Mouse (Mus musculus): Measurements from ENCODE around the gene Mast4. TPM values are rescaled to one million over a fixed set of nuclear protein-coding genes. Genes with fewer than 3 reads are reported as not detected.

Gene Mast4
- total RNA-seq, 4 experiments from 2014 or later: 50.1 to 60.0 (median 54.7) TPM

DNA sequence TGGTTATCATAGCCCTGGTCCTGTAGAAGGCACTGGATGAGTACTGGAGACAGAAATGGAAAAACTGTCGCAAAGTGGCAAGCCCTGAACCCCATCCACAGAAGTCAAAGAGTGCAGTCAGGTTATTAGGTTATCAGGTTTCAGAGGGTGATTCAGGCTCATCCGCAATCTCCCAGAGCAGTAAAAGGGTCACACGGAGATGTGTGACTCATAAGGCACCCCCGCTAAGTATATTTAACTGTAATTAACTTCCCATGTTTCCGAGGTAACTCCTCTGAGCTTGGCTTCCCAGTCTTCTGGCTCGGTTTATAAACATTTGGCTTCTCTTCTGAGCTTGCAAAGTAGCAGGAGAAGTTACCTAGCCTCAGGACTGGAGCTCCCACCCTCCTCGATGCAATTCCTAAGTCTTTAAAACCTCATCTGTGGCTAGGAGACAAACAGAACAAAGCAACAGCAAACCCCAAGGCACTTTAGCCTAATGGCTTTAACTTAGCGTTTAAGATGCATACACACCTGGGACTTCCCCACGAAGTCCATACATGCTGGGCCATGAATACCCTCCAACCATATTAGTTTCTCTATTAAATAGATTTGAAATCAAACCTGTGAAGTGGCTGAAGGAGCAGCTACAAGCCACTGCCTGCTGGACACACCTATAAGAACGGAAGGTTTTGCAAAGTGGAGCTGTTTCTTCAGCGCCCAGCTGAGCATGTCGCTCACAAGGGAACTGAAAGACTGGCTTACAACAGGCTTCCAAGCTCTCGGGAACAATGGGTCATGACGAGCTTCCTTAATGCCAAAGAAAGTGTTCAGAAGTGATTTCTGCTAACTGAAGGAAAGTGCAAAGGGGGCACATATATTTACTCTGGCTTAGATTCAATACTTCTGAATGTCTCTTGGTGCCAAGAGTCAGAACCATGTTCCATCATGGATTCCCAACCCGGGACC, 439.7 kb downstream of the Mast4 start:
- no peak for DNase-seq (ENCODE audit: low spot score in 2 of 2)

DNA sequence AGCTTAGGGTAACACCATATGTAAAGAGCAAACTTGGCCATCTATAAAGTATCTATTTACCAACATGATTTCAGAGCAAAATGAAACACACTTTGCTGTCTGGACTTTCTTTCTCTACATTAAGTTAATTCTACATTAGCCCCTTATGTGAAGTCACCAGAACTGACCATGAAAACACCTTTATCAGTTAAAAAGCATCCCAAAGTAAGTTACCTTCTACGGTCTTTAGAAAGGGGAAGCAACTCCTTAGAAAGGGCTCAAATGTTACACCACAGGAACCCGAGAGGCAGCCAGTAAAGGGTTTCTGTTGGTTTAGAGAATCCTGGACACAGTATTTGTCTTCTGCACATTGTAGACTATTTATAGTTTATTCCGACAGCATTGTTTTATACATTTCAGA, 441.5 kb downstream of the Mast4 start:
- DNase-seq (ENCODE audit: low spot score in 2 of 2): no peak

DNA sequence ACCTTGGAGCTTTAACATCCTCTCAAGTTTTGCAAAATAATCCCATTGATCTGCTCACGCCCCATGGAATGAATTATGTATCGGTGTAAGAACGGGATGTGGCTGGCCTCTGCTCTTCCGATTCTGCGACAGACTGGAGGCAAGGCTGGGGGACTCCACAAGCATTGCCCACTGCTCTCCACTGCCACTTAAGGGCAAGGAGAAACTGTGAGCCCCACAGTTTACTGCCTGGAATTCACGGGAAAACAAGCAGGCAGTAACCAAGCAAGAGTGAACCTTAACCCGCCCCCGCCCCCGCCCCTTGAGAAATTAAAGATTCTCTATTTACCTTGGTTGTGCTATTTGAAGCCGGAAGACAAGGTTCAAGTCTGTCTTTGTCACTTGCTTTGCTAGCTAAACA, 444.3 kb downstream of the Mast4 start:
- no peak for DNase-seq (ENCODE audit: low spot score in 2 of 2)

DNA sequence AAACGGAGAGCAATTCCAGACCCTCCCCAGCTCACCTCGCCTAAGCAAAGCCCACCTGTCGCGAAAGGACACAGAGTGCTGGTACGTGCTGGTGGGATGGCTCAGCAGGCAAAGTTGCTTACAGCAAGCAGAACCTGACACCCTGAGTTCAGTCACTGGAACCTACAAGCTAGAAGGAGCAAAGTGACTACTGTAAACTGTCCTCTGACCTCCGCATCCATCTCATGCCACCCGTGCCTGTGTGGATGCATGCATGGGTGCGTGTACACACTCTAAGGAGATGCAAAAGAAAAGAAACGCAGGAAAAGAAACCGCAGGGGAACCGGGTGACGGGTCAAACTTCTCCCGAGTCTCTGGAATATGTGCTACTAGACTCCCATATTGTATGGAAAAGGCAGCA, 444.8 kb downstream of the Mast4 start:
- DNase-seq (ENCODE audit: low spot score in 2 of 2): no peak

DNA sequence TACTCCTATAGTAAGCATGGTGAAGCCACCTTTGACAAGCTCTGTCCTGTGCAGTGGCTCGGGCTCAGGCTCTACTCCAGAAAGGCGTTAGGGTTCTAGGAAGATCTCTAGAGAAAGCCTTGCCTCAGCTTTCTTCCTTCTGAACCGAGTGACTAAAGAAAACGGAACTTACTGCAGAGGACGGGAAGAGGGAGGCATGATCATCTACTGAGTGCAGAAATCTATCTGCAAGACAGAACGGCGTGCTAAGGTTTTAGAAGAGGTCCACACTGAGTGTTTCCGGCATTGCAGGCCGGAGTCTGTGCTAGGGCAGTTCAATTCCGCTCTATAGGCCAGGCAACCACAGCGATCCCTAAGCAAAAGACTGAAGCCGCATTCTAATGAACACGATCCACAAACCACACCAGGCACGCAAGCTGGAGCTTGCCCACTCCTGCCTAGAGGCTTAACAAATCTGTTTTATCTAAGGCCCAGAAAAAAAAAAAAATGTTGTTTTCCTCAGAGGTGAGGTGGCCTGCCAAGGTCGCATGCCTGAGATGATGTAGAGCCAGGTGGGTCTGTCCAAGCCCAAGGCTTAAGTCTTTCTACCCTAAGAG, 445.3 kb downstream of the Mast4 start:
- no peak for DNase-seq (ENCODE audit: low spot score in 2 of 2)

DNA sequence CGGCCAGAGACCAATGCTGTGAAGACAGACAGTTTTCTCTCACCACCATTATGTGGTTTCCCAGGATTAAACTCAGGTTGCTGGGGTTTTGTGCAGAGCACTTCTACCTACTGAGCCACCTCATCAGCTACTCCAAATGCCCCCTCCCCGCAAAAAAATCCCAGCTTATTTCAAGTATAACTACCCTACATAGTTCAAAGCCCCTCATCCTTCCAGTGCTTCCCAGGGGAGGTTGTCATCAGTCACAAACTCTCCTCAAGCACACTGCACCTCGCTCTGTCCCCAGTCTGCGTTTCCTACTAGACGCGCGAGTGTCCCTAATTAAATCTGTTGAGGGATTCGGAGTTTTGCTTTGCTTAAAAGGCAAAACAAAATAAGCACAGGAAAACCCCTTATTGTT, 446.1 kb downstream of the Mast4 start:
- no peak for DNase-seq (ENCODE audit: low spot score in 2 of 2)

DNA sequence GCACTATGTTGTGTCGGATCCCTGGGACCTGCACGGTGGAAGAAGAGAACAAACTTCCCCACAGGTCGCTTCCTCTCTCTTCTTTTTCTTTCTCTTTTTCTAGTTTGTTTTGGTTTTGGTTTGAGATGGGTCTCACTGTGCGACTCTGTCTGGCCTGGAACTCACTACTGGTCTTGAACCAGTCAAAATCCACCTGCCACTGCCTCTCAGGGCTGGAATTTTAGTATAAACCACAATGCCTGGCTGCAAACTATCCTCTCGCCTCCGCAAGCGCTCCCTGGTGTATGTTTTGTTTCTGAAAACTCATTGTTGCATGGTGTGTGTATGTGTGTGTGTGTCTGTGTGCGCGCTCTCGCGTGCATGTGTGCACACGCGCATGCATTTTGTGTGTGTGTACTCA, 446.8 kb downstream of the Mast4 start:
- no peak for DNase-seq (ENCODE audit: low spot score in 2 of 2)

DNA sequence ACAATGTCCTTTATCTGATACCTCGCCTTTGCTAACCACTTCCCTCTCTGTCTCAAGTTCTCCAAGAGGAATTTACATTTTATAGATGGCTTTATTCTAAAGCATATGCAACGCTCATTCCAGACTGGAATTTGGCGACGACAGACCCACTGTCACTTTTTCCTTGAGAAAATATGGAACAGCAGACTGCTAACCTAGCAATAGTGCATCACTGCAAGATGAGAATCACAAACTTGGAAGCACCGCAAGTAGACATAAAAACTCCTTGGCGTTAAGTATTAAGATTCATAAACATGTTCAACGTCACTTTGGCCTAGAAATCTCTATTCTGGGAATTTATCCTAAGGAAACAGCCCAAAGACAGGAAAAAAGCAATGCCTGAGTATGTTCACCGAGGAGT, 447.5 kb downstream of the Mast4 start:
- DNase-seq (ENCODE audit: low spot score in 2 of 2): no peak

DNA sequence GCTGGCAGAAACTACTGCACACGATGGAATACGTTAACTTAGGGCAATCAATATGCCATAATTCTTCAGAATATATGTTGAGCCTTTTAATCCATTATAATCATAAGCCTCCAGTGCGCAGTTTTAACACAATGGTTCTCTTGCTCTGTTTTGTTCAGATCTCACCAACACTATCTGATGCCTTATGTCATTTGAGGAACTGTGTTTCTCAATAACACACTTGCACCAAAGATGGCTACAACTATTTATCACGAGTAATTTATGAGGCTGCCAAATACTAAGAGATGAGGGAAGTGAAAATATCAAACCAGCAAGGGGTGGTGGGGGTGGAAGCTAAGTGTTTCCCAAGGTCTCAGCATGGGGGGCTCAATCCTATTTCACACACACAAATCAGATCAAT, 448.1 kb downstream of the Mast4 start:
- DNase-seq (ENCODE audit: low spot score in 2 of 2): no peak

DNA sequence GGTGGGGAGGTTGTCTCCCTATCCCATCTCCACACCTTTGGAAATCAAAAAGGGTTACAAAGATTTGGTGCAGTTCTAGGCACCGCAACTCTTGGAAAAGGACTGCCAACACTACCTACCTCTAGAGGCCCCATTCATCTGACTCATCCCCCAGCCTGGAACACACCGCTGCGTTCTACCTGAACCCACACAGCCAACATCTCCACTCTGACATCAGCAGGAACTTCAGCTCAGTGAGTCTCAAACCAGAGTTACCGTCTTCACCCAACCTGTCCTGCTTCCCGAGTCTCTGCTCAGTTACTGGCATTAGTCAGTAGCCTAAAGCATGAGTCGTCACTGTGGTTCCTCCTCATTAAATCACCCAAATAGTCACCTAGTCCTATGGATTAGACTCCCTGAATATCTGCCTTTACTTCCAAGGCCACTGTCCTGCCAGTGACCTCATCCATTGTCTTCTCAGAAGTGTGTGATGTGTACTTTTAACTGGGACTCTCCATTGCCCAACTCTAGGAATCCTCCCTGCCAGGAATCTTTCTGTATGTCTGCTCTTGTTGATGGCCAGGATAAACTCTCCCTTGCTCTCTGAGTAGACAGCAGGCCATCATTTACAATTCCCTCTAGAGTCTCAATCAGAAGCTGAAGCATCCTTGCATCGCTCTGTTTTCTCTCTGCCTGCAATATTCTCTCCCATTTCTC, 453.8 kb downstream of the Mast4 start:
- DNase-seq (ENCODE audit: low spot score in 2 of 2): no peak

DNA sequence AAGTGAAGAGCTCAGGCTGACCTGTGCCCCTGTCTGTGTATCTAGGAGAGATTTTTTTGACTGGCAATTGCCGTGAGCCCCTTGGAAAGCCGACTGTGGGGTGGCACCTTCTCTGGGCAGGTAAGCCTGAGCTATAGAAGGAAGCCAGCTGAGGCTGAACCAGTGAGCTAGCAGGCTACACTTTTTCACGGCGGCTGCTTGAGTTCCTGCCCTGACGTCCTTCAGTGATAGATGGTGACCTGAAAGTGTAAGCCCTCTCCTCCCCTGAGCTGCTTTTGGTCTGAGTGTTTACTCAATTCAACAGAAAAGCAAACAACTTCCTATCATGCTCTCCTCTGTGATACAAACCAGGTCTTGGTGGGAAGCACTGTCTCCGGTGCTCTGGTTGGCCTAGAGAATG, 455.7 kb downstream of the Mast4 start:
- DNase-seq (ENCODE audit: low spot score in 2 of 2): no peak

DNA sequence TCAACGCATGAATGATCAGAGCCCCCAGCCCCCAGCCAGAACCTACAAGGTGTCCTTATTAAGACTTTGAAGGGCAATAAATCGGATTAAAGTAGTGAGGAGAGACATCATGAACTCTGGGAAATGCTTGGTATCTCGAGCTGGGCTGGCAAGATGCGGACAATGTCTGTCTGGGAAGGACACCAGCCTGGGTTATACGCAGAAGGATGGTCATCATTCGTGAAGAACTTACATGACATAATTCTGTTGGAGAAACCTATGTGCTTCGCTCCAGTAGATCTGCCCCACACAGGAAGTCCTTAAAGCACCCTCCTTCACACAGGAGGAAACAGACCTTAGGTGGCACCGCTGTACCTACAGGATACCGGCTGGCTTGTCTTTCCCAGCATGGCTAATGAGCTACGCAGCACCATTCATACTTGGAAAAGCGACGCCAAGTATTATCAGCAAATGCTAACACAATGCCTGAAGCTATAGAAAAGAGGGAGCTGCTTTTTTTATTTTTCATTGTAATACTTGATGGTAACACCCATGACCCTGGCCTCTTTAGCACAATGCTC, 456.5 kb downstream of the Mast4 start:
- DNase-seq (ENCODE audit: low spot score in 2 of 2): no peak

DNA sequence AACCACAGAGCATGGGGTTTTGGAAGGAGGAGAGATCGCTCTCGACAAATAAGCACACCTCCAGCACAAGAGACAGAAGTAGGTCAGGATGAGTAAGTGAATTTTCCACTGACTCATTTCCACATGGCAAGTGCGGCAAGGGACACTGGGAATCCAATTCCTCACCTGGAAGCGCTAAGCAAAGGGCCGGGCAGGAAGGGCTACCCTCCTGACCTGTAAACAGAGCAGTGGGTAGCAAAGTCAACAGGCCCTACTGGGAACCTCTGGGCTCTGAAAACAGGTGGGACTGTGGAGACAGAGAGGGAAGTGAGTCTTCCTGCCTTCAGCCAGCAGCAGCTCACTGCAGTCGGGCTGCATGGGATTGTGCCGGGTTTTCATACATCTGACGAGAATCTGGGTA, 457.1 kb downstream of the Mast4 start:
- peak; percentile 23 to 45 for DNase-seq (ENCODE audit: low spot score in 2 of 2)

DNA sequence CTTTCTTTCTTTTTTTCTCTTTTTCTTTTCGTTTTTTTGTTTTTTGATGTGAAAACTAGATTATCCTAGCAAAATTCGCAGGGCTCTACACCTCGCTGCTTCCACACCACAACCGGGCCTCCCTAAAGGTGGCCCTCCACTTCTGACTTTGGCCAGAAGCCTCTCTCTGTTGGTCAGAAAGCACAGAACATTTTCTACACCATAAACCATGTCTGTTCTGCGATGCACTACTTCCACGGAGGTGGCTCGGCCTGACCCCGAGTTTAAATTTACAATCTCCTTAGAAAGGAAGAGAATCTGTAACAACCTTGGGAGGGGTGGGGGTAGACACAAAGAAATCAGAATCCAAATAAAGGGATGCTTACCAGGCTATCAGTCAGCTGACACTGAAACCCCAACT, 458.8 kb downstream of the Mast4 start:
- DNase-seq (ENCODE audit: low spot score in 2 of 2): no peak

DNA sequence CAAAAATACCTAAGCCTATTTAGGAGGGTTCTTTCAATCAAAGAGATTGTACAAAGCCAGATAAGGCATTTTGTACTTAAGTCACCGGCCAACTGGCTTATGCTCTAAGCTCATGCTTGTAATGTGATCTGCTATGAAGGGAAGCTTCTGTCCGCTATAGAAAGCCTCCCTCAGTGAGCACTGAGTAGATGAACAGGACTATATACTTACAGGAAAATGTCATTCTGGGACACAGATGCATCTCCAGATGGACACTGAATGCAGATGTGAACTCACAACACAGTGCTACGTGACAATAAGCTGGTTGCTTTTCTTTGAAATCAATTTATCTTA, 459.2 kb downstream of the Mast4 start:
- DNase-seq (ENCODE audit: low spot score in 2 of 2): no peak

DNA sequence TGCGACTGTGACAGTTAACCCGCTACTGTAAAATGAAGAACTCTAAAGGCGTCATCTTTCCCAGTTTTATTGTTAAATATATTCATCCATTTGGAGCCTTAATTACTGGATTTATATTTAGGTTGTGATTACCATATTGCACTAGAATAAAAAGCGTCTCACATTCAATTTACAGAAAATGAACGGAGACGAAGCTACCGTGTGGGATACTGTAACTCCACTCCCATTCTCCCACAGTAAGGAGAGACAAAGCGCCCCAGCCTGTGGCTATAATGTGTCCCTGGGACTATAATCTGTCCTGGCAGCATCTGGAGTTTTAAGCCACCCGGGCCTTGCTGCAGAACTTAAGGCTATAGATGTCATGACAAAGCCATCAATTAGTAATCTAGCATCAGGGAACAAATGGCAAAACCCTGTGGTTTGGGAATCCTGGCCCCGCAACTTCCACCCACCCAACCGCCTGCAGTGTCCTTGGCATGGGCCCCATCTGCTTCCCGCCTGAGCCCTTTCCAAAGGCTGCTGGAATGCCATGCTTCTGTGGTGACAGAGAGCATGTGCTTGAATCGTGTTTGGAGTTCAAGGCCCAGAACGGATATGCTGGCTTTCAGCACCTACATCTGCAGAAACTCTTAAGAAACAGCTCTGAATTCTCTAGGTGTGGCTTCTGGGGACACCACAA, 459.7 kb downstream of the Mast4 start:
- no peak for DNase-seq (ENCODE audit: low spot score in 2 of 2)

DNA sequence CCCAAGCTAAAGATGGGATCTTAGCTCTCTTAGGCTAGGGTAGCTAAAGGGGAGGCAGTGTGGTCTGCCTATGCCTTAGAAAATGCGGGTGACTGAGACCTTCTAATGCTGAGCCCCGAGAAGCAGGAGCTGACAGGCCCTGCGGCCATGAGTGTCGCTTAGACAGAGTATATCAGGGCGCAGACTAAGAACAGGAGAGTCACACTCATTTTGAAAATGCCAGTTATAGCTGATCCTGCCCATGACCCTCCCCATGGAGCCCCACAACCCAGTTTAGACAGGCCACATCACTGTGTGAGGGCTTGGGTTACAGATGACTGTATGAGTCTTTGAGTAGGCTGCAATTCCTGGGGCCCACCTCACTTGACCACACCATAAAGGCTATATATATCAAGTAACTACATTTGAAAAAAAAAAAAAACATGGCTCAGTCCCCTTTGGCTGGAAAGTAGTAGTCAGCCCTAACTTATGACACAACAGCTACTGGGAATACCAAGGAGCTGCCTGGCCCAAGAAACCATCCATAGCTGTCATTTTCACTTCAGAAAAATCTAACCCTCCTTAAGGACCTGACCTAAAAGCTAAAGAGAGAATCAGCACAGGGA, 460.8 kb downstream of the Mast4 start:
- DNase-seq (ENCODE audit: low spot score in 2 of 2): no peak

DNA sequence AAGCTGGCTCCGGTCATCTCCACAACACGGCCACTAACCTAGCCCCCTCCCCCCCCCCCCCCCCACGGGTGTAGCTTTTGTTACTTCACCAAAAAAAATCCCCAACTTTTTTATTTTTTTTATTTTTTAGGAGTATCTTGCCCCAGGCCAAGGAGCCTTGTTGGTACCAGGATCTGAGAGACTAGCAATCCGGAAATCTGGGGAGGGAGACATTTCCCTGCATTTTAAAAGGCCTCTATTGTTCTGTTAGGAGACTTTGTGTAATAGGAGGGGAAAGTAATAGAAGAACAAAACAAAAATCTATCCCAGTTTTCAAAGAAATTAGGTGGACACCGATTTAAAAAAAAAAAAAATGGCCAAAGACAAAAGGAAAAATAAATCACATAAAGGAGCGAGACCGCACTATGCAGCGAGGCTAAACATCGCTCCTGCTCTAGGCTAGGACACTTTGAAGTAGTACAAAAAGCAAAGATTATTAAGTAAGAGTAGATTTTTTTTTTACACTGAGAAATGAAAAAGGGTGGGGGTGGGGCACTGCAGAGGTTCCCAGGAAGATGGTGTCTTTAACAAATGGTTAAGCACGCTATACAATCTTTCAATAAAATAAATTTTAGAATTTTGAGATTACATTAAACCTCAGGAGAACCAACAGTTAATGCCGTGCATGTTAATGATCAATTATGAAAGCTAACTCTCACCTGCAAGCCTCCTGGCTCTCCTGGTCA, 462.8 kb downstream of the Mast4 start:
- no peak for DNase-seq (ENCODE audit: low spot score in 2 of 2)

DNA sequence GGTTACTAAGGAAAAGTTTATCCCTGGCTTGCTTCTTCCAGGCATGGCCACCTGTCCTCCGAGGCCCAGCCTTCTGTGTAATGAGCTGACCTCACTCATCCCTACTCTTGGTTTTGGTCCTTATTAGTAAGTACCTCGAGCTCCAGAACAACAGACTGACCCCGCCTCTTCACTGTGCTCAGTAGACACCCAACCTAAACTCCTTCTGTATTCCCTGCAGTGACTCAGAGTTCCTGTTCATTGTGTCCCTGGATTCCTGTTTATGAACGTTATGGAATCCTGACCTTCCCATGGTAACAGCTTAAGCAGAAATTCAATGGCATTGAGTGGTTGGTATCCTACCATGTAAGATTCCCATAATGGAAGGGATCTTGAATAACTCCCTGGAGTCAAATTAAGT, 464.8 kb downstream of the Mast4 start:
- DNase-seq (ENCODE audit: low spot score in 2 of 2): no peak

DNA sequence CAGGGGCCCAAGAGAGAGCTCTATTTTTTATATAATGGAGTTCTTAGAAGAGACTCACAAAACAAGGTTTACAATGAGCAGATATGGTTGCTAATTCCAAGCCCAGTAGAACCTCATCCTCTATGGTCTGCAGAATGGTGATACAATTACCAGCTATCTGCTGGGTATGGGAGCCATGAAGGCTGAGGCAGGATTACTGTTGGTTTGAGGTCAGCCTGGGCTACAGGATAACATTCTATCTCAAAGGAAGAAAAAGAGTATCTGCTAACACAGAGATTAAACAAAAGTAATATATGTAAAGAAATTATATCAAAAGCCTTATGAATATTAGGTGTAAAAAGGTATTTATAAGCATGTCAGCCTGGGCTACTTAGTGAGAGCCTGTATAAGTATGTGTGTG, 467.5 kb downstream of the Mast4 start:
- no peak for DNase-seq (ENCODE audit: low spot score in 2 of 2)

All from left cerebral cortex, adult 8-10 months (tissue).